Mouse (Mus musculus) kidney, postnatal 25 days (tissue): ENCODE measurements around the gene Olfr1008.
"Not testable (repeated sequence)": the region's sequence is repeated elsewhere in the genome, so short reads cannot be mapped to it uniquely, and the experiment has no call there.

ENCODE experiments used
- DNase-seq, 2 experiments: peaks; one replicate each; pipeline ENCODE4 v3.0.0; 2021; ENCODE audit warnings: mixed read lengths in 2 of 2

The Olfr1008 gene

DNA sequence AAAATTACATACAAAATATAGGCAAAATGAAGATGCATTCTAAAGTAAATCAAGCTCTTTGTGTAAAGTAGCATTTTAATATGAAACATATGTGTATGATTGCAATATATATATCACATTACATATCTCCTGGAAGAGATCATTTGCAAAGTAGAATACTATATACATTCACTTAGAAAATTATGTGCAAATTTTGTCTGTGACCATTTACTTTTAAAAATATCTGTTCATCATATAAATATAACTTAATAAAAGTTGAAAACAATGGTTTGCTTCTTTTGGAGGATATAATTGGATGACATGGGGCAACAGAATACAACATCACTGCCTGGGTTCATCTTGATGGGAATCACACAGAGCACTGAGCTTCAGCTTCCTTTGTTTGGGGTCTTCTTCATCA, at the start of gene Olfr1008:
Gene Olfr1008, plus strand, starts transcription at position 301 of the 400 bp plus-strand sequence.
- DNase-seq: no peak

DNA sequence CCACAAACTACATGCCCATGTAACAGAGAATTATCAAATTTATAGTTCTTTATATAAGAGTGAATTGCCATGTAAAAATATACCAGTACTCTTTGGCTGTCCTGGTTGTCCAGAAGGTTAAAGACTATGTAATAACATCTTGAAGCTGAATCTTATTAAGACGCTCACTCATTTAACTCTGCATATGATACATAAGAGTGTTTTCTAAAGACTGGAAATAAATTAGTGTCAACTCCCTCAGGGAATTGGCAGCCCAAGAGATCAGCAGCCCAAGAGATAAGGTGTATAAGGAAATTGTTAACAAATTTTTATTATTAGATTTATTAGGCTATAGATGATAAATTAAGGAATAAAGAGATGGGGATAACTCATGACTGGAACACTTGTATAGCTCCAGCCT, 38.6 kb upstream of the Olfr1008 start, which contains the start of gene Olfr1002:
Gene Olfr1002, minus strand, starts transcription at position 101 of the 400 bp plus-strand sequence.
- no peak for DNase-seq

GRCm38 (mm10) chr2:85664355-85664754, 24.9 kb upstream of the Olfr1008 start, which contains the start of gene Olfr154:
Olfr154 (minus strand) TSS chr2:85664455.
- DNase-seq: not testable (repeated sequence)

DNA sequence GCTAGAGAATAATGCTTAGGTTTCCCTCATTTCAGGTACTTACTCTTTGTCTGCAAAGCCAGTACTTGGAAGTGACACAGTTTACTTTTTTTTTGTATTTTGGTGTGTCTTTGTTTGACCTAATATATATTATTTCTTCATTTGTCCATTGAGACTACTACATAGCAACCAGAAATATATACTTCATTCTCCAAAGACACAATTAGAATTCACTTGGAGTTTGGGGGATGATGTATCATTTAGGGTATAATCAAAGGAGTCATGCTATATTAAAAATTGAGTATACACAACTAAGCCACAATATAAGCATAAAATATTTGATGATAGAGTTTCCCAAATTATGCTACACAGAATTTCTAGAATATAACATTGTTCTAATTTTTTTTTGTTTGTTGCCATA, 10.6 kb upstream of the Olfr1008 start, which contains the start of gene Olfr1006:
Gene Olfr1006, minus strand, starts transcription at position 101 of the 400 bp plus-strand sequence.
- DNase-seq: no peak

DNA sequence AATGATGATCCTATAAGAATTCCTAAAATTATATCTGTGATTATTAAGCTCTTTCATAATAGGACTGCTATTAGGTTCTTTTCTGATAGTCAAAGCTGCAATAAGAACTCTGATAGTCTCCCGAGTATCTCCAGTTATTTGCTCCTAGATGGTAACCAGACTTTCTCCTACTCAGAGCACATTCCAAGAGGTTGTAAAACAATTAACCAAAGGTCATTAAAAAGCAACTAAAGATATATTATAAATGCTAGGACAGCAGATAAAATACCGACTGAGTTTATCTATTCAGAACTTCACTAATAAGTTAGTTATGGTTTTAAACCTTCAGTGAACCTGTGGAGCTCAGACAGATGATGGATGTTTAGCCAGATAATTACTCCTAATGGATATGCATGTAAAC, 21.4 kb downstream of the Olfr1008 start:
- DNase-seq: not testable (repeated sequence)

- DNase-seq: no peak
Observed at GRCm38 (mm10) chr2:85711159-85711558, 21.9 kb downstream of the Olfr1008 start.

DNA sequence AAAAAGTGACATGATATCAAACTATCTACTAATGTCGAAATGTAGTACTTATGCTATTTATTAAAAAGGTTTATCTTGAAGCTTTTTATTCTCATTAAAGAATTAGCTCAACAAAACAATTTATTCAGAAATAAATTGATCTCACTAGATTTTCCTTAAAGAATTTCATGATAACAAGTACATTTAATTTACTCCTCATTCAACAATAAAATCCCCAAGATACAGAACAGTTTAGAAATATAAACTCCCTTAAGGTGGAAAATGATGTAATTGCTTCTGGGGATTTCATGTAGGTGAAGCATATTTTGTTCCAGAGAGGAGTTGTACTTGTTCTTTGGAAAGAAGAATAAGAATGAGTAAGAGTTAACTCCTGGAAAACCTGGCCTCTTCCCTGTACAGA, 25.9 kb downstream of the Olfr1008 start, which contains the start of gene Olfr1009:
Gene Olfr1009, plus strand, starts transcription at position 301 of the 400 bp plus-strand sequence.
- no peak for DNase-seq

GRCm38 (mm10) chr2:85725793-85726192, 36.6 kb downstream of the Olfr1008 start:
- no peak for DNase-seq
